Mouse (Mus musculus): ENCODE measurements at regions not wholly inside any gene's neighbourhood (a gene's known extent, or its start where the extent isn't known, plus 50 kb on each side); places are given as distances from the start of the nearest gene placed in this dataset.

GRCm38 (mm10) chr11:64188701-64189100 lies 109.4 kb upstream of the Cox10 start:
- no peak for TF ChIP-seq GATA1 (IDR thresholded peaks at IDR 0.05; ENCODE audit: low read length)

GRCm38 (mm10) chr11:64187488-64188444 lies 108.5 kb upstream of the Cox10 start:
- TF ChIP-seq GATA1 (IDR thresholded peaks at IDR 0.05; ENCODE audit: low read length), result no peak

GRCm38 (mm10) chr11:64187007-64187406 lies 107.7 kb upstream of the Cox10 start:
- no peak for TF ChIP-seq GATA1 (IDR thresholded peaks at IDR 0.05; ENCODE audit: low read length)

GRCm38 (mm10) chr11:64186590-64186989 lies 107.3 kb upstream of the Cox10 start:
- no peak for TF ChIP-seq GATA1 (IDR thresholded peaks at IDR 0.05; ENCODE audit: low read length)

- TF ChIP-seq GATA1 (IDR thresholded peaks at IDR 0.05; ENCODE audit: low read length), result no peak
Measured at GRCm38 (mm10) chr11:64180036-64180435, 100.8 kb upstream of the Cox10 start.

GRCm38 (mm10) chr11:64173421-64174062 lies 94.3 kb upstream of the Cox10 start:
- TF ChIP-seq GATA1 (IDR thresholded peaks at IDR 0.05; ENCODE audit: low read length), result no peak

- TF ChIP-seq GATA1 (IDR thresholded peaks at IDR 0.05; ENCODE audit: low read length), result no peak
Measured at GRCm38 (mm10) chr11:64172926-64173325, 93.7 kb upstream of the Cox10 start.

GRCm38 (mm10) chr11:64168626-64169025 lies 89.4 kb upstream of the Cox10 start:
- TF ChIP-seq GATA1 (IDR thresholded peaks at IDR 0.05; ENCODE audit: low read length), result no peak

- no peak for TF ChIP-seq GATA1 (IDR thresholded peaks at IDR 0.05; ENCODE audit: low read length)
Measured at GRCm38 (mm10) chr11:64164796-64165195, 85.5 kb upstream of the Cox10 start.

GRCm38 (mm10) chr11:64158281-64158680 lies 79.0 kb upstream of the Cox10 start:
- TF ChIP-seq GATA1 (IDR thresholded peaks at IDR 0.05; ENCODE audit: low read length), result no peak

GRCm38 (mm10) chr11:64156640-64157039 lies 77.4 kb upstream of the Cox10 start:
- no peak for TF ChIP-seq GATA1 (IDR thresholded peaks at IDR 0.05; ENCODE audit: low read length)

- no peak for TF ChIP-seq GATA1 (IDR thresholded peaks at IDR 0.05; ENCODE audit: low read length)
Measured at GRCm38 (mm10) chr11:64139483-64139882, 60.2 kb upstream of the Cox10 start.

GRCm38 (mm10) chr11:64138934-64139333 lies 59.7 kb upstream of the Cox10 start:
- TF ChIP-seq GATA1 (IDR thresholded peaks at IDR 0.05; ENCODE audit: low read length), result no peak

GRCm38 (mm10) chr11:64135766-64136165 lies 56.5 kb upstream of the Cox10 start:
- no peak for TF ChIP-seq GATA1 (IDR thresholded peaks at IDR 0.05; ENCODE audit: low read length)

GRCm38 (mm10) chr11:64135308-64135591 lies 56.0 kb upstream of the Cox10 start:
- TF ChIP-seq GATA1 (IDR thresholded peaks at IDR 0.05; ENCODE audit: low read length), result no peak

- TF ChIP-seq GATA1 (IDR thresholded peaks at IDR 0.05; ENCODE audit: low read length), result no peak
Measured at GRCm38 (mm10) chr11:64134571-64135307, 55.5 kb upstream of the Cox10 start.
